Mouse (Mus musculus) CH12.LX (cell line): ENCODE data around the gene Lsg1.

ENCODE experiments used
- CTCF ChIP-seq, 2 experiments: IDR thresholded peaks in 1 of 2; conservative IDR thresholded peaks in 1 of 2; 2 replicates each; pipeline ENCODE4 v1.5.1; 2011 to 2012; ENCODE audit warnings: low read depth in 2 of 2, low read length in 2 of 2, improper control_type of control experiment in 1 of 2, inconsistent platforms in 1 of 2, mild to moderate bottlenecking in 1 of 2, moderate library complexity in 1 of 2
- GABPA ChIP-seq: IDR thresholded peaks from 2 replicates; pipeline ENCODE4 v1.6.1; 2012; ENCODE audit warnings: low read depth, low read length, improper control_type of control experiment, inconsistent platforms; ENCODE audit not compliant: insufficient replicate concordance
- NRF1 ChIP-seq: IDR thresholded peaks from 2 replicates; pipeline ENCODE4 v1.6.1; 2014; ENCODE audit warnings: low read depth, mild to moderate bottlenecking, inconsistent platforms, low read length, improper control_type of control experiment, moderate library complexity
- TCF12 ChIP-seq: IDR thresholded peaks from 2 replicates; pipeline ENCODE4 v1.6.1; 2014; ENCODE audit warnings: low read depth, mild to moderate bottlenecking, inconsistent platforms, low read length, improper control_type of control experiment

DNA sequence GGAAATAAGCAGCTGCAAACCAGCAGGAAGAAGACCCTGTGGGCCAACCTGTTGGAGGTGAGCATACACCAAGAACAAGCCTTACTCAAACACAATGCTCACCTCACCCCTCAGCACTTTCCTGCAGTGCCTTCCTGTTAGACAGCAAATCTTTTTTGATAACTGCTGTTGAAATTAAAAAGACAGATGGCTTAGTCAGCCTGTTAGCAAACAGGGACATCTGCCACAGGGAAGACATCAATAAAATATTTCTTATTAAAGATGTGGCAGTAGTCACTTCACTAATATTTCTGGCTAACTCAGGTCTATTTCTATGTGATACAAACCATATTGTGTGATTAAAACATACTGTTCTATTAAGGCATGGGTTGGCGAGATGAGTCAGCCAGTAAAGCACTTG is 11.0 kb downstream of the Lsg1 start:
- TF ChIP-seq CTCF (conservative IDR thresholded peaks at IDR 0.05 in 1 of 2, IDR thresholded peaks at IDR 0.05 in 1 of 2; ENCODE audit: low read depth in 2 of 2, low read length in 2 of 2), result no peak
- no peak for TF ChIP-seq NRF1
- TF ChIP-seq GABPA, result no peak
- TF ChIP-seq TCF12, result no peak
